Mouse (Mus musculus) testis, postnatal 10 days (tissue): ENCODE data around the gene Ace.
A peak's percentile ranks its signal among the peaks of the same experiment; 100 is the strongest.

ENCODE experiments used
- DNase-seq: peaks from one replicate; pipeline ENCODE4 v3.0.0; 2021; ENCODE audit warnings: low spot score

Ace gene

DNA sequence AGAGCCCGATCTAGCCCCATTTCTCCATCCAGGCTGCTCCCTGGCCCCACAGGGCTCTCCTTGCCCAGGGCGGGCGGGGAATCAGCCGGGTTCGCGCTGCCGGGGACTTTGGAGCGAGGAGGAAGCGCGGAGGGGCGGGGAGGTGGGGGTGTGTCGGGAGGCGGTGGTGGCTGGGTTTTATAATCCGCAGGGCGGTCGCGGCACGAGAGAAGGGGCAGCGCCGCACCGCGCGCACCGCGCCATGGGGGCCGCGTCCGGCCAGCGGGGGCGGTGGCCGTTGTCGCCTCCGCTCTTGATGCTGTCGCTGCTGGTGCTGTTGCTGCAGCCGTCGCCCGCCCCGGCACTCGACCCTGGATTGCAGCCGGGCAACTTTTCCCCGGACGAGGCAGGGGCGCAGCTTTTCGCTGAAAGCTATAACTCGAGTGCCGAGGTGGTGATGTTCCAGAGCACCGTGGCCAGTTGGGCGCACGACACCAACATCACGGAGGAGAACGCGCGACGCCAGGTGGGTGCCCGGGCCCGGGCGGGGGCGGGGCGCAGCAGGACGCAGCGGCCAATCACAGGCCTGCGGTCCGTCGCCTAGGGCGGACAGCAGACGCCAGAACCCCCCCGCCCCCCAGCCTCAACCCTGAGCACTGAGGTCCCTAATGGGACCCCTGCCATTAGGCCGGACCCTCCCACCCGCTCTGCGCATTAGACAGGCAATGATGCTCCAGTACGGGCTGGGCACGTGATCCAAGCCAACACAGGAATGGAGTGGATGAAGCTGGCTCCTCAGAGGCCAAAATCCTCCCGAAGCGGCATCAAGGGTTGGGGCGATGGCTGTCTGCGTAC lies at the start of gene Ace:
TSS of gene Ace (plus strand) at position 205 of the 834 bp plus-strand sequence.
- DNase-seq: peak; percentile 66

DNA sequence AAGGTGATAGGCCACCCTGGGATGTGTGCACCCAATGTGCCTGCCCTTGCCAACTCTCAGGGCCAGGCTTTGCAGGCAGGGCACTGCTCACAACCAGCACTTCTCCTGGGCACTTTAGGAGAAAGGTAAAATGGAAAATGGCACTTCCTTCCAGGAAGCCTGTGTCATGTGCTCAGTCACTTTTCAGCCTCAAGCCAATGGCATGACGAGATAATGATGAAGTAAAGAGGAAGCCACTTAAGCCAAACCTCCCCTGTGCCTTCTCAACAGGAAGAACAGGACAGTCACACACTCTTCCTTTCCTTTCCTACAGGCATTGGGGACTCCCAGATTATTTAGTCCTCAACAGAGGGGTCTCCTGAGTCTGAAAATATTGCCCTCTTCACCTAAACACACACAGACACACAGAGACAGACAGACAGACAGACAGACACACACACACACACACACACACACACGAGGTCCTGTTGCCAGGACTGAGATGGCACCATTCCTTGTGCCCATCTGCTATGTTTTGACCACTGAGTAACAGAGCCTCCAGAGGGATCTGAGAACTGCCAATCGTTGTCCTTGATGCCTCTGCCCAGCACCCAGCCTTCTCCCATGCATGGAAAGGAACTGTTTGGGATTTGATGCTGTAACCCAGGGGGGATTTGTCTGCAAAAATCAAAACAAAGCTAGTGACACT lies 47.5 kb upstream of the Ace start:
- DNase-seq: no peak

DNA sequence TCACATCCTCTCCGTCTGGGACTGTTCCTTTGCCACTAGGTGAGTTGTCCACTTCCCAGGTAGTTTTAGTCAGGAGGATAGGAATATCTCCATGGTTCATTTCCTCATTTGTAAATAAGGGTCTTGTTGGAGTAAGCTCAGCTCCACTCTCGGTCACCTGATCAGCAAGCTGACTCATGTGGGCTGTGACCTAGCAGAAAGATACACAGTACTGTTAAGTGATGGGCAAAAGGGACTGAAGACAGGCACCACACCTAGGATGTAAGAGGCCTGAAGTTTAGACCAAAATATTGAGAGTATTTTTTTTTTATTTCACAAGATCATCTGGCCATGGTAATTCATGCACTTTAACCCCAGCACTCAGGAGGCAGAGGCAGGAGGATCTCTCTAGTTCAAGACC lies 46.9 kb upstream of the Ace start:
- DNase-seq: no peak

DNA sequence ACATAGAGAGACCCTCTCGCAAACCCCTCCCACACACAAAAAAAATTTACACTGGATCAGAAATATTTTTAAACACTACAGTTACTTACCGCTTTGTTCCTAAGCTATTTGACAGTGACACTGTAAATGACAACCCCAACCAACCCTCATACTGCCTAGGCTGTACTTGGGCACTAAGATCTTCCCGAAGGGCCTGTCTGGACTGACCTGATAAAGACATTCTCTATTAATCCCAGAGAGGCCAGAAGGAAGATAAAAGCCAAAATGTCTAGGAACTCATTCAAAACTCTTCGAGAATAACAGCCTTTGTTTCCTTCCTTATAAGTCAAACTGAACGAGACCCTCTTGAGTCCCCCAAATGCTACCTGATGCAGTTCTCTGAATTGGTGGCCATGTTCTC lies 46.5 kb upstream of the Ace start:
- DNase-seq: no peak

- no peak for DNase-seq
These were observed 44.7 kb upstream of the Ace start for GRCm38 (mm10) chr11:105922769-105923663.

GRCm38 (mm10) chr11:105927065-105928030 lies 40.4 kb upstream of the Ace start:
- DNase-seq: peak; percentile 78

DNA sequence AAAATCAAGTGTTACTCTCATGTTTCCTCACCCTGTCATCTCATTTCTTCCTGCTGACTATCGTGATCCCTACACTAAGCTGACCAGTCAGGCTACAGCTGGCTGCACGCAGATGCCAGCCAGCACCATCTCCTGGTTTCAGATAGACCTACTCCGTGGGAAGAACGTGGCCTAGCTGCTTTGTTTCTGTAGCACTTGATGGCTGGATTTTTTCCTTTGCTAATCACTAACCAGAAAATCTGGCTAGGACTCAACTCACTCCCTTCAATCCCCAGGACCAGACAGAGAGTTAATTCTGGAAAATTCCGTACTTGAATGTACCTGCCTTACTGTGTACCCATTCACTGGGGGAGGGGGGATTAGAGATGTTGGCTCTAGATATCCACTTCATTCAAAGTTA lies 39.6 kb upstream of the Ace start:
- DNase-seq: no peak

- peak; percentile 13 for DNase-seq
These were observed 36.4 kb upstream of the Ace start for GRCm38 (mm10) chr11:105931380-105931779.

- DNase-seq: no peak
These were observed 34.0 kb upstream of the Ace start for GRCm38 (mm10) chr11:105933746-105934145.

DNA sequence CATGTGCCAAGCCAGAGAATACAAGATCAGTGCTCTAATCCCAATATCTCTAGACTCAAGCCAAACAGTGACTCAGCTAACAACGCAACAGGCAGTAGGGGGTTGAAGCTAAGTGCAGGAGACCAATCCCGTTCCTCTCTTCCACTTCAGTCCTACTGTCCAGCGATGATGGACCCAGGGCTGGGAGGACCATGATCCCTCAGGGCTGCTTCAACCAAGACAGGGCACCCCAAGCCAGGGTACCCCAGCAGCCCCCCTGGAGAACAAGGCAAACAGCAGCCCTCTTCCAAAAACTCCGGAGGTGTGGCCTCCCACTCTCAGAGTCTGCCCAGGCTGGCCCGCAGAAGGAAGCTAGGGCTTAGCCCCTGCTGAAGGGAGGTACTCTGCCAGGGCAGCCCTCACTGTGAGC lies 33.4 kb upstream of the Ace start:
- no peak for DNase-seq

DNA sequence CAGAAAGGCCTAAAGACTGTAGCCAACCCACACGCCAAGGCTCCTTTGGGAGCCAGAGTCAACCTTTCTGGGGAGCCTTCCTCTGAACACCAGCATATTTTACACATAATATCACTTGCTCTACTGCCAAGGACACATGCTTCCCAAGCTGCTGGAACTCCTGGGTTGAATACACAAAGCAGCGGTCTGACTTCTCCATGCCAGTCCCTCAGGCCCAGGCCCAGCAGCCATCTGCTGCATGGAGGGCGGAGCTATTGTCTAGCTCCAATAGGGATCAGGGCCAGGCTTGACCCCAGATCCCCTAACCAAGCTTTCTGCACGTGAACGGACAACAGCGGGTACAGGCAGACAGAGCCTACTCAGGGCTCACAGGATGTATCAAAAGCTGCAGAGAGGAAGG lies 32.9 kb upstream of the Ace start:
- no peak for DNase-seq

DNA sequence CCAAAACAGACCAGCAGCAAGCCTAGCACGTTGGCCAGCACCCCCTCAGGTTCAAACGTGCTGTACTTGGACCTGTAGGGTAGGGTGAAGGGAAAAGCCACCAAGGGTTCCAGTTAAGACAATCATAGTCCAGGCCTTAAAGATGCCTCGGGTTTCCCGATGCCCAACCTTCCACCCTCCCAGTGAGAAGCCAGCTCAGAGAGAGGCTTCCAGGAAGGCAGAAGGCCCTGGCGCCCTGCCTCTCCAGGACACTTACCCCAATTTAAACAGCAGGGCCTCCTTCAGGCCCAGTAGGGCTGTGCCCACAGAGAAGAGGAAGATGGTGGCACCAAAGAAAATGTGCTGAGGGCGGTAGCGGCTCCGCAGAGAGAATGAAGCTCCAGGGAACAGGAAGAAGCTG lies 32.2 kb upstream of the Ace start:
- DNase-seq: no peak

DNA sequence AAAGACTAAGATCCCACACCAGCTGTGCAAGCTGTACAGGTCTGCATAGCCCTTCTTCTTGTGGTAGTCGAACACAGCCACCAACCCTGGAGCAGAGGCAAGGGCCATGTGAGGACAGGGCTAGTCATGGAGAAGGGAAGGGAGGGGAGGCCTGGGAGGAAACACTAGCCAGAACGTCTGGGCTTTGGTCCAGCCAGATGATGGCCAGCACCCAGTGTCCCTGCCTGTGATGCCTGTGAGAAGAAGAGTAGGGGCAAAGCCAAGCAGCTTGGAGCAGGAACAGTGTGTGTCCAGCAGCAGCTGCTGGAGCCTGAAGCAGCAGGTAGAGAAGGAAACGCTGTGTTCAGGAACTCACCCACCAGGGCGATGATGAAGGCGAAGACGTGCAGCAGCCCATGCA lies 31.5 kb upstream of the Ace start:
- DNase-seq: peak; percentile 86

- no peak for DNase-seq
These were observed 30.8 kb upstream of the Ace start for GRCm38 (mm10) chr11:105936974-105937373.

DNA sequence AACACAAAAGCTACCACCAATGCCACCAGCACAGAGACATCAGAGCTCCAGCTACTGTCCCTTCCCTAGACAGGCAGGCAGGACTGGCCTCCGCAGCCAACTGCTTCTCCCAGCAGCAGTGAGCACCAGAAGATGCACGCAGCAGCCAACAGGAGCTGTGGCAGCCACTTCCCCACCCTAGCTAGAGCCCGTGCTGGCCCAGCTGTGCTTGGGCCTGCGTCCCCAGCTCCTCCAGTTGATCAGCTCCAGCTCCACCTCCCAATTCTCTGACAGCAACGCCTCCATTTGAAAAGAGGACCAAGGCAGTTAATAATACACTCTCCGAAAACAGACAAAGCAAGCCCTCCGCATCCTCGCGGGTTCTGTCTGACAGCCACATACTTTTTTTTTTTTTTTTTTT lies 29.0 kb upstream of the Ace start:
- DNase-seq: no peak

- no peak for DNase-seq
These were observed 25.8 kb upstream of the Ace start for GRCm38 (mm10) chr11:105941973-105942372.

GRCm38 (mm10) chr11:105943133-105944102 lies 24.3 kb upstream of the Ace start:
- peak; percentile 86 for DNase-seq

DNA sequence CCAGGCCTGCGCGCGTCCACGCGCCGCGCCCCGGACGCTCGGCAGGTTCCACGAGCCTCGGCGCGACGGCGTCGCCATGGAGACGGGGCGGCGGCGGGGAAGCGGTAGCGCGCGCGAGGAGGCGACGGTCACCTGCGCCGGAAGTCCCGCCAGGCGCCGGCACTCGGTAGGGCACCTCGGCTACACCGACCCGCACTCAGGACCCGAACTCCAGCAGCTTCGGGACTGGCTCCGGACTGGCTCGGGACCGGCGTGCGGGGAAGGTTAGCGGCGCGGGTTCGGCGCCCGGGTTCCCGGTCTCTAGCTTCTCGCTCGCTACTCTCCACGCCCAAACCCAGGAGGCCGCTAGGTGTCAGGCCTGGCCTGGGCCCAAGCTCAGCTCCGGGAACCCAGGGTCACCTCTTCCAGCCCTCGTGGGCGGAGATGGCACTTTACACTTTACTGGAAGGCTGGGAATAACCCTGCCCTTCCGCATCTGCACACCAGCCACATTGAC lies 23.6 kb upstream of the Ace start:
- DNase-seq: peak; percentile 84

DNA sequence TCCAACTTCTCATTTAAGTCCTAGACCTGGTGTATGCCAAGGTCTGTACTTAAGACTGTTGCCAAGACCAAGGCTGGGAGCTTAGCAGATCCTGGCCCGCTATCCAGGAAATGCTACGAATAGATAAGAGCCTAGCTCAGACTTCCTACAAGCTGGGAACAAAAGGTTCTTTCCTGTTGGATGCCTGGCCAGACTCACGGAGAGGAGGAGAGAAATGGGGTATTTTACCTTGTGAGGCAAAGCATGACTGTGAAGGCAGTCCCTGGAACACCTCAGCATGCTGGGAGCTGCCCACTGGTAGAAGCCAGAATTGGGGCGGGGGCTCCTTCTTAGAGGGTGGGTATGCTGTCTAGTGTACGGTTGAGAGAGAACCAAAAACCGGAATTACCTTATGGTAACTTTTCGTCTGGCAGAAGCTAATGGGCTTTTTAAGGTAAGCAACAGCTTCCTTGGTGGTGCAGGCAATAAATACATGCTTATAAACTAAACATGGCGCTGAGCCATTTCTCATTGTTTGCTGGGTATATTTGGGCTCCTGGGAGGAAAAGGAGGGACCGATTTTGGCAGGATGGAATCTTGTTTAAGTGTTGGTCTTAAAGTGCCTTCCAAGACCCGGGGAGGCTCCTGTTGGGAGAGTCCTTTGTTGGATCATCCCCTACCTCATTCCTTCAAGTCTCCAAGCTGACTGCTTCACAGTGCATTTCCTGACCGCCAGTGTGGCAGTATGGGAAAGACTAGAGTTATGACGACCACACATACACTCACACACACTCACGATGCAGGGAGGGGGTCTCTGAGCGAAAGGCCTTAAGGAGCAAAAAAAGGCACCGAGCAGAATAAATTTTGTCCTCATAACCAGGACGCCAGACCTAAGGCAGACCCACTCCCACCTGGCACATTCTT lies 22.7 kb upstream of the Ace start:
- DNase-seq: no peak
